Mouse (Mus musculus) urinary bladder, postnatal 4 days (tissue): ENCODE results near the gene Dennd5a.
"Not testable (repeated sequence)": the region's sequence is repeated elsewhere in the genome, so short reads cannot be mapped to it uniquely, and the experiment has no call there.

Source experiments
- DNase-seq, 2 experiments: peaks; one replicate each; pipeline ENCODE4 v3.0.0; 2021 to 2022; ENCODE audit warnings: low spot score in 2 of 2

Dennd5a gene

DNA sequence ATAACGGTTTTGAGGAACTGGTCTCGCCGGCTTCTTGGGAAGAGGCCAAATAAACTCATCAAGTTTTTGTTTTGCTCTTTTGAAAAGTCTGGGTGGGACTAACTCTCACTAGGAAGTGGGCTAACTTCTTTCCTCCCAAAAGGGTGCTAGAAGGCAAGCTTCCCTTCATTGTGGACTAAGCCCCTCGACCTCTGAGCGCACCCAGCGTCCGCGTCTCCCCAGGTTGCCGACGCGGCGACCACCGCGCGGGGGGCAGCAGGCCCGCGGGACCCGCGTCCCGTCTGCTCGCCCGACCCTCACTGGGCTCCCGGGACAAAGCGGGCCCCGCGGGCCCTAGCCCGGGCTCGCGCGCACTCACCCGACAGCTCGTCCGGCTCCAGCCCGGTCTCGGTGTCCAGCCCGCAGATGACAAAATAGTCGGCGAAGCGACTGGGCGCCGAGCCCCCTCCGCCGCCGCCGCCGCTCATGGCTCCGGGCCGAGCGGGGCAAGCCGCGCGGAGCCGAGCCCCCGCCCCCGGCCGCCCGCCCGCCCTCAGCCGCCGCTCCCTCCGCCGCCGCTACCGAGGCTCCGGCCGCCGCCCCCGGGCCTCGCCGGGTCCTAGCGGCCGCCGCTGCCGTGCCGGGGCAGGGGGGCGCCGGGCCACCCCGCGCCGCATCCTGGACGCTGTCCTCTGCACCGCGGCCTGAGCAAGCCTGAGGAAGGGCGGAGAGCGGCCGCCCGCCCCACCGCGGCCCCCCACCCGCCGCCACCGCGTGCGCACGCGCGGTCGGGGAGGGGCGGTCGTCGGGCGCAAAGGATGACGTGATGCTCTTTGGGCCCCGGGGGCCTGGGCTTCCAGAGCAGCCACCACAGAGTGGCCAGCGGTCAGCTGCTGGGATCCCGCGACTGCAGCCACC, at the start of gene Dennd5a:
TSS of gene Dennd5a (minus strand) at position 755 of the 897 bp plus-strand sequence.
- peak; percentile 72 to 76 for DNase-seq

DNA sequence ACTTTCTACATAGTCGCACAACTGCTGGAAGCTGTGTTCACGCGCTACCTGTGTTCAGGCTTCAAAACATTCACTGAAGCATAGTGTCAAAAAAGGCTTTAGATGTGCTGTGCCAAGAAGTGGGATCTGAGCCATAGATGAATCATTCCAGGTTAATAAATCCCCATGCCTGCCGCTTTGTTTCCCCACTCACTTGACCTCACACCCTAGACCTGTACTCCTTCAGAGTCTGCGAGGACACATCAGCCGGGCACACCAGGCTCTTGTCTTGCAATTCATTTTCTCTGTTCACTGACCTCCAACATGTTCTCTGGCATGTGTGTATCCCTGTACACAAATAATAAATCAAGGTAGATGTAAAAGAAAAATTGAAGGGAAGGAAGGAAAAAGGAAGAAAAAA, 48.8 kb upstream of the Dennd5a start:
- no peak for DNase-seq

DNA sequence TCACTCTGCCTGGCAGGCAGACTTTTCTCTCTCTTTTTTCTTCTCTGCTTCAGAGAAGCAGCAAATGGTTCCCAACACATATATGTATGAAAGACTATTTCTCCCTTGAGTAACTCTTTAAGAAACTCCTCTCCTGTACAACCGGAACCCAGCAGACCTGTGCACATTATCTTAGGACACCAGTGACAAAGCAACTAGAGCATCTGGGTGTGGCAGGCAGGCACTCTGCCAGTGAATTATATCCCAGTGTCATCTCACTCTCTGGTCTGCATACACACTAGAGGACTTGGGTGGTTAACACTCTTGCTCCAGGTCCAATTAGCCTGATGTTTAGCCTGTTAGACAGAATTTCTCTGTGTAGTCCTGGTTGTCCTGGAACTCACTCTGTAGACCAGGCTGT, 48.2 kb upstream of the Dennd5a start:
- DNase-seq = no peak

DNA sequence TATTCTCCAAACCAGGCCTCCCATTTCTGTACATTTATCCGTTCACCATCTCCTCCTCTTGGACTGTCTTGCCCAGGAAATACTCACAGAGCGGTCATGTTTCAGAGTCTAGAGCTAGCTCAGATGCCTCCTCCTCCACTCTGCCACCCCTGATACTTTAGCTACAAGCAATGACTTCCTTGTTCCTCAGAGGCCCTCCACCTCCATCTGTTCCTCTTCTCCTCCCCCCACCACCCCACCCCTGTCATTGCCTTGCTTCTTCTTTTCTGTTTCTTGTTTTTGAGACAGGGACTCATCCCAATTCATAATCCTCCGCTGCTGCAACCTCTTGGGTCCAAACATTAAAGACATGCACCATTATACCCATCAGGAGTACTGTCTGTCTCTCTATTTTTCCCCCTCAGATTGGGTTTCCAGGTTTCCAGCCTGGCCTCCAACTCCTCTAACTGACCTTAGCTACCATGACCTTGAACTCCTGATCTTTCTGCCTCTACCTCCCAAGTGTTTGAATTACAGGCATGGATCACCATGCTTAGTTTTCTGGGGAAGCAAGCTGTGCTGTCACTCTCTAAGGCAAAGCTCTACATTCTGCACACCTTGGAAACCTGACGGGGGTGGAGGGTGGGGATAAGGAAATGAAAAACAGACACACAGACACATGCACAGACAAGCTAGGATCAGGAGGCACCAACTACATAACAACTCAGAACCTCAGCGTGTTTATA, 46.4 kb upstream of the Dennd5a start:
- DNase-seq = no peak

DNA sequence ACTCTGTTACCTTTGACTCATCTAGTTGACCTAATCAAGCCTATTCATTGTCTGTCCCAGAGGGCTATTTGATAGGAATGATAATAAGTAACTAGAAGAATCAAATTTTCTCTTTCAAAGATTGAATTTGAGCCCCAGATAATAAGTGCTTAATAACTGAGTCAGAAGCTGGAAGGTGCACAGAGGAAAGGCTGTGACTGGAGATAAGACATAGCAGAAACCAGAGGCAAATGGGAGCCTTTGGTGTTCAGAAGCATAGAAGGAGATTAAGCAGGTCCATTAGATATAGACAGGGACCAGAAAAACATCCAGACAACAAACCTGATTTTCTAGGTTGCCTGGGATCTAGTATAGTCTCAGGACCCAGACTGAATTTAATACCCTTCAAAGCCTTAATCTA, 45.7 kb upstream of the Dennd5a start:
- DNase-seq = no peak

DNA sequence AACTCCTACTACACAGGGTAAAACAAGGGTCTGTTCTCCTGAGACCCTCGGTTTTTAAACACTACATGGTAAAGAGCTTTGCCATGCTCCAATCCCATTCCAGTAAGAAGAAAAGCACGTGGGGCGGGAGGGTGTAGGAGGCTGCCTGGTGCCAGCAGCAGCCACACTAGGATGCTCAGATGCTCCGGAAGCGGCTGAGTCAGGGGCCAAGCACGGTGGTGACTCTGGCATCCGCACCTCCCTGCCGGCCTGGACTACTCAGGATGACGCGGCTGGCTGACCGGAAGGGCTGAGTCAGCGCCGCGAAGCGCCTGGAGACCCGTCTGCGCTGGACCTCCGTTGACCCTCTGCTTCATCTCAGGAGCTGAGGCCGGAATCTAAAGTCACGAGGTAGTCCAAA, 42.7 kb upstream of the Dennd5a start:
- DNase-seq = peak; percentile 30 to 61

DNA sequence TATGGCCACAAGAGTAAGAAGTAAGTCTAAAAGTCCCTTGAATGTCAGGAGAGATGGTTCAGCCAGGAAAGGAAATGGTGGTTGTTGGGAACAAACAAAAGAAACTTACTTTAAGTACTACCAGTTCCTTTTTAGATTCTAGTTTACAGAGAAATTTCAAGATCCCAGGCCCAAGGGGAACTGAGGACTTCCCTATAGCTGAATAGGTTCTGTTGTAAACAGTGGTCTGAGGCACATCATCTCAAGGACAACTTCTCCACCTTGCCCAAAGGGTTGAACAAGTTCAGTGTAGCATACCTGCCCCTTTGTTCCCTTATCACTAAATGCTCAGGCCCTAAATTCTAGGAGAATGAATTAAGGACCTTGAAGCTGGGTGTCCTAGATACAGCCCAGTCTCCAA, 41.8 kb upstream of the Dennd5a start:
- DNase-seq = no peak

DNA sequence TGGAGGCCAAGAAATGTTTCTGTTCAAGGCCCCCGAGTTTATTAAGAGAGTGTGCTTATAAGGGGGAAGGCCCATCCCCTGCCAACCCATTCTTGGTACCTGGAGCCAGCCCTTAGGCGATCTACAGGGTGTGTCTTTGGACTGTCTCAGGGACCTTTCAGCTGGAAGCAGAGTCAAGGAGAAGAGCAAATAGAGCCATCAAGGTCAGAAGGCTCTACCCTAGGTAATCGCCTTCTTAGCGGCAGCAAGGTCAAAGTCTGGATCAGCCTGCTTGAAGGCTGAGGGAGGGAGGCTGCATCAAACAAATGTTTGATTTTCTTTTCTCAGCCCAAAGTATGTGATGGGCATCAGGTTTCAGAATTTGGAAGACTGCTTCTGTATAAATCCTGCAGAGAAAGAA, 38.1 kb upstream of the Dennd5a start:
- DNase-seq = no peak

DNA sequence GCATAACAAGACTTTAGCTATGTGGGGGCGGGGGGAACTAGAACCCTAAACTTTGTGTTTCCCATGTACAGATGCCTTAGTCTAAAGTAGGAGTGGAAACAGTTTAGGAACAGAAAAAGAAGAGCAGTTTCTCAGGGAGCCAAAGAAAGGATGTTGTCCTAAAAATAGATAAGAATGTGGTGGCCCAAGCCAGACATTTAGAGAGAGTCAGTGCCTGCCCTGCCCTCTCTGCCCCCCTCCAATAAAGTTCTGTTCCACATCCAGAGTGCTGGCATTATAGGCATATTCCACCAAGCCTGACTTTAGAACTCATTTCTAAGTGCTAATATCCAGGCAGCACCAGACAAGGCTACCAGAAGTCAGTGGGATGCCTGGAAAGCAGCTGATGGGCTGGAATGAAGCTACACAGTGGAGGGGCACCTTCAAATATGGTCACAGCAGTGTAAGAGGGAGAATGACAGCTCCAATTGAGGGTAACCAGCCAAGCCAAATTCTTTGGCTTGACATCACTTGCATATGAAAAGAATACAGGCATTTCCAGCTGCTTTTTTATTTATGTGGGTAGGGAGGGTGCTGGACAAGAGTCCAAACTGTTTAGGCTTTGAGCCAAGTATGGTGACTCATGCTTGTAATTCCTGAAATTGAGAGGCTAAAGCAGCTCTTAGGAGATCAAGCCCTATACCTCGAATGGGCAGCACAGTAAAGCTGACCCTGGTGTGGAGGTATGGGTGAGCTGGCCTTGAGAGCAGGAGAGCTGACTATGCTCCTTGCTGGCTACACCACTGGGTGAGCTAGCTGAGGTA, 33.1 kb upstream of the Dennd5a start:
- DNase-seq = peak in 1 of 2 experiments; percentile 22

DNA sequence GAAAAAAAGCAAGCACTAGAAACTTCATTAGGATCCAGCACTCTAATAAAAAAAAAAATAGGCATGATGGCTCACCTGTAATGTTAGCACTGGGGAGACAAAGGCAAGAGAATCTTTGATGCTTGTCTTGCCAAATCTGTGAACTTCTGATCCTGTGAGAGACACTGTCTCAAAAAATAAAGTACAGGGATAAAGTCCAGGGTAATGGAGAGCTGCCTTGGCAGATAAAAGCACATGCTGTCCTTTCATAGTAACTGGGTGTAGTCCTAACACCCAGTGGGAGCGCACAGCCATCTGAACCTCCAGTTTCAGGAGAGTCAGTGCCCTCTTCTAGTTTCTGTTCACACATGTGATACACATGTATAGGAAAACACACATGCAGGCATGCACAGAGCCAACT, 31.0 kb upstream of the Dennd5a start:
- DNase-seq = no peak

DNA sequence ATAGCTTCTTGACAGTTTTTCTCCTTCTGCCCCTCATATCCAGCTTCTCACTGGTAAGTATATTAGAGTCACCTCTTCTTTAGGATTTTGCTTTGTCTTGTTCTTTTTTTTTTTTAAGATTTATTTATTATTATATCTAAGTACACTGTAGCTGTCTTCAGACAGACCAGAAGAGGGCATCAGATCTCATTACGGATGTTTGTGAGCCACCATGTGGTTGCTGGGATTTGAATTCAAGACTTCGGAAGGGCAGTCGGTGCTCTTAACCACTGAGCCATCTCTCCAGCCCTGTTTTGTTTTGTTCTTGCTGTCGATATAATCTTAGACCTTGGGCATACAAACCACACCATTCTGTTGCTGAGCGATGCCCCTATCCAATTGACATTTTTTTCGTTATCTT, 26.5 kb upstream of the Dennd5a start, which contains the start of gene Tmem41b:
TSS of gene Tmem41b (minus strand) at position 155 of the 400 bp plus-strand sequence.
- DNase-seq = not testable (repeated sequence)

DNA sequence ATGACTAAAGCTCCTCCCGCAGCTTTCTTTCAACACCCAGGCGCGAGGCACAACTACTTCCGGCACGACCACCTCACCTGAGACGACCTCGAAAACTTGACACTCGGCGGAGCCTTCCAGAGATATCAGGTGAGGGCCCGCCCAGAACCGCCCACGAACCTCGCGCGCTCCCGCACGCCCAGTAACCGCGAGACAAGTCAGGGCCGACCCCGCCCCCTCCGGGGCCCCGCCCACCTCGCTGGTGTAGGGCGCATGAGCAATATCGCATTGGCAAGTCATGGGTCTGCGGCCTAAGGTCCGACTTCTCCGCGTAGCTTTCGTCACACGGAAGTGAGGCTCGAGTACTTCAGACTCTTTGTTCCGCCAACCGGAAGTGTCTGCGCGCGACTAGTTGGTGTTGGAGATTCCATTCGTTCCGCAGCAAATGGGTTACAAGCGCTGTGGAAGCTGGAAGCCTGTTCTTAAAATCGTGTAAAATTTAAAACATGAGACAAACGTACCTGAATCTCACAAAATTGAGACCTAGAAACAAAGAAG, 25.9 kb upstream of the Dennd5a start:
- peak; percentile 99 for DNase-seq

DNA sequence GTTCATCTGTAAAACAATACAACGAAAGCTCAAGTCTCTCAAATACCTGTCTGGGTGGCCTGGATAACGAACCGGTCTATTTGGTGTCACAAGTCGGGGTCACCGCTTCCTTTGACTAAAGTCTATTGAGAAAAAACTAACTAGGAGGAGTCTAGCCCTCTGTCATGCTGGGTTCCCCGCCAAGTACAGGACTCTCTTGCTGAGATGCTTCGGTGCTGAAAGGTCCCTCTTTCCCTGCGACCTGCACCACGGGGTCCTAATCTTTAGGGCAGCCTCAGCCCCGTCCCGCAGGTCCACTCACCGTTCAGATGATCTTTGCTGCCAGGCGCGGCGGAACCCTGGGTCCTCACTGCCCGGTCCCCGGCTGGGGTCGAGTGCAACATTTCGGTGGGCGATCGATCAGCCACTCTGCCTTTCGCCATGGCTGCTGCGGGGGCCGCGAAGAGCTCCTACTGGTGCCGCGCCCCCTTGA, 25.4 kb upstream of the Dennd5a start:
- no peak for DNase-seq

DNA sequence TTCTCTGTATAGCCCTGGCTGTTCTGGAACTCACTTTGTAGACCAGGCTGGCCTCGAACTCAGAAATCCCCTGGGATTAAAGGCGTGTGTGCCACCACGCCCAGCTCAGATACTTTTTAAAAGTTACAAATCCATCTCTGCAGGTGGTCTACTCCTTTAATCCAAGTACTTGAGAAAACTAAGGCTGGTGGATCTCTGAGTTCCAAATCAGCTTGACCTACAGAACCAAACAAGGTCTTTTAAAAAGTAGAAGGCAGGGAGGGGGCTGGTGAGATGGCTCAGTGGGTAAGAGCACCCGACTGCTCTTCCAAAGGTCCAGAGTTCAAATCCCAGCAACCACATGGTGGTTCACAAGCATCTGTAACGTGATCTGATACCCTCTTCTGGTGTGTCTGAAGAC, 24.3 kb upstream of the Dennd5a start:
- DNase-seq = not testable (repeated sequence)

DNA sequence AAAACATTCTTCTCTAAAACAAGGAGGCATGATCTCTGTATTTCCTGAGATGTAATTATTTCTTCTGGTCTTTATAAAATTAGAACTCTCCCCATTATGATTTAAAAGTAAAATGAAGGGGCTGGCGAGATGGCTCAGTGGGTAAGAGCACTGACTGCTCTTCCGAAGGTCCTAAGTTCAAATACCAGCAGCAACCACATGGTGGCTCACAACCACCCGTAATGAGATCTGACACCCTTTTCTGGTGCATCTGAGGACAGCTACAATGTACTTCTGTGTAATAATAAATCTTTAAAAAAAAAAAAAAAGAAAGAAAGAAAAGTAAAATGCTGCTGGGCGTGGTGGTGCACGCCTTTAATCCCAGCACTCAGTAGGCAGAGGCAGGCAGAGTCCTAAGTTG, 16.9 kb upstream of the Dennd5a start:
- DNase-seq = not testable (repeated sequence)

DNA sequence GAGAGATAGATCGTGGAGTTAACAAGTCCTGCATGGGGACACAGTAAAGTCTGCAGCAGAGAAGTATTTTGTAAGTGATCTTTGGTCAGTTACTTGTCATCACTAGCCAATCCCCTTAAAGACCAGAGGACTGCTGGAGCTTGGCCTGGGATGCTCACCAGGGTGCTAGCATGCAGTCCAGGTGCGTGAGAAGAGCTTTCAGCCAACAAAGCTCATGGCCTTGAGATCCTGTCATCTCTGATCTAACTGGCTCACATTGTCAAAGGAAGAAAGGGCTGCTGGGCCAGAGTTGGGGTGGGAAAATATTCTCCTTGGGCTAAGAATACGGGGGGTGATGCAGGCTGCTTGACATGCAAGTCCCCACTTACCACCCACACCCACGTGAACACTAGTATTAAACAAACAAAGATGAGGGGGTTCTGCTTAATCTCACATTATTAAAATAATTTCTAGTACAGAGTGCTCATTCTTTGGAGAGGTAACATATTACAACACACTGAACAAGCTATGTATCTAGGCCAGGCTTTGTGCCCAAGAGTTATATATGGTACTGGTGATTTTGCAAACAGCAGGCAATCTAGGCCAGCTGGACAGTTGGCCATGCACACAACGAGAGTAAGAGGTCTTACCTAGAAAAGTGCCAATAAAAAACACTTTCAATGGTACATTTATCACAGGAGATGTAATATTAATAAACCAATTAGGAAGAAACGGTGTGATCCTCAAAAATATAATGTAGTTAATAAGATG, 15.9 kb upstream of the Dennd5a start:
- DNase-seq = no peak

DNA sequence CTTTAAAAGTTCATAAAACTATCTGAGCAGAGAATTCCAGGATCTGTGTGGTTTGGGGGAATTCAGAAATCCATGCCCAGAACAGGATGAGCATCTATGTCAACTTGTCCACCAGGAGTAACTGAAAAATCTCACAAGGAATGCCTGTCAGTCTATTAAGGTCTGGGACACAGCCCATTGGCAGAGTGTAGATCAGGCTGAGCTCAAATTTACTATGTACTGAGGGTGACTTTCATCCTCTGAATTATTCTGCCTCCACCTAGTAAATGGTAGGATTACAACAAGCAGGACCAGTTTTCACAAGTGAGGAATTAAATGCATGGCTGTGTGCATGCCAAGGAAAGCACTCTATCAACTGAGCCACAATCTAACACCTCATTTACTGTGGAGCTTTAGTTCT, 9.3 kb upstream of the Dennd5a start:
- DNase-seq = no peak

DNA sequence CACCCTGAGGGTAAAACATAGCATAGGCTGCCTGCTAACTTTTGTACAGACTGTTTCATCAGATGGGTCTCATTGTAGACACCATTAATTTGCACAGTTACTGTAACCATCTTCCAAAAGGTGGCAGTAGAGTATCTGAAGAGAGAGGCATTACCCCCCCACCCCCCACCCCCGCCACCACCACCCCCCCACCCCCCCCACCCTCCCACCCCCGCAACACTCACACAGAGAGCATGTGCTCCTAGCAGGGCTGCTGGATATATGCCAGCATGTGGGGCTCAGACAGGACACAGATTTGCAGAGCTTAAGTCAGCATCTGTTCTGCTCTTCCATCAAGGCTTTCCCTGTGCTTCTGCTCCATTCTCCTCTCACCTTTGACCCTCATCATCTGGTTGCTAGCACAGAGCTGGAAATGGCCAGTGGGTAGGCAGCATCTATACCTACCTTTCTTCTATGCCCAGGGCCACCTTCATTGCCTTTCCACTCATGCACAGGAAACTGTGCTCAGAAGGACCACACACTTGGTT, 8.7 kb upstream of the Dennd5a start:
- DNase-seq = peak in 1 of 2 experiments; percentile 43

DNA sequence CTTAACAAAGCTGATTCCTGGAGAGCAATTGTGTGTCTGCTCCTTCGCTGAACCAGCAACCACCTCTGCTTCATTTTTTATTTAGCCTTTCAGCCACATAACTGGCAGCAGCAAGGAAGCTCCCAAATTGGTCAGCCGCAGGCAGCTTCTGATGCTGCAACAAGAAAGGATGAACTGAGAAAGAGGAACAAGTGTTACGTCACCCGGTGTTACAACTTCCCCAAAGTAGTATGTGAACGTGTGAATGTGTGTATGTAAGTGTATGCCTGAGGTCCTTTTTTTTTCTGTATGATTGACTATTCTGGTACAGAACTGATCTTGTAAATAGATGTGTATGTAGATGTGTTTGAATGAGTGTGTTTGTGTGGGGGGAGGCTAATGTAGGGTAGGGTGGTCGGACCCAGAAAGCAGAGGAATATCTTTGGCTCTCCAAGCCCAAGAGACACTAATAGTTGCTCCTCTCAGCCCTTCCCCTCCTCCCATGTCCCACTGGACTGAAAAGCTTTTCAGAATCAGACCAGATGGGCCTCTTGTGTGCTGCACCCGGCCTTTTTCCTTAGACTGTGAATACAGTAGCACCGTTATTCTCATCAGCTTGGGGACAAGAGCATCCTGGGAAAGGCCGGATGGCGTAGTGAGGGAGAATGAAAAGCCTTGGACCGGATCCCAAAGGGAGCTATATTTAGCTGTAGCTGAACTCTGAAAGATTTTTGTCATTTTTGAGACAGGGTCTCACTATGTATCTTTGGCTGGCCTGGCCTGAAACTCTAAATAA, 7.7 kb upstream of the Dennd5a start:
- no peak for DNase-seq

DNA sequence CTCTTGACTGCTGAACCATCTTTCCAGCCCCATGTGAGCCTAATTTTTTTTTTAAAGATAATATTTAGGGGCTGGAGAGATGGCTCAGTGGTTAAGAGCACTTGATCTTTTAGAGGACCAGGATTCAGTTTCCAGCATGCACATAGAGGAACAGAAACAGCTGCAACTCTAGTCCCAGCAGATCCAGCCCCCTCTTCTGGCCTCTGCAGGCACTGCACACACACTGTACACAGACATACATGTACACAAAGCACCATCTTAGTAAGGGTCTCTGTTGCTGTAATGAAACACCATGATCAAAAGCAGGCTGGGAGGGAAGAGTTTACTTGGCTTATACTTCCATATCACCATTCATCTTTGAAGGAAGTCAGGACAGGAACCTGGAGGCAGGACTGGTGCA, 5.4 kb upstream of the Dennd5a start:
- DNase-seq = no peak
